ENCODE assay signal across 8 mouse cellular contexts in genomic region chr2:102745259-102745906, GRCm38 (mm10).
DNase-seq lines count a peak whose midpoint lies in the region; ATAC-seq lines count a peak whose summit lies in the region.

No protein-coding gene starts in this region.

- H3K4me2 ChIP-seq in liver, embryonic 11.5 days, result 0 out of 2 replicates have a peak overlapping the region, but pooled peaks have one; percentile 3
- H3K4me2 ChIP-seq in midbrain, embryonic 16.5 days (ENCODE audit: low read length), result peak overlapping the region; percentile 32; the same call in 1 of the 2 replicates

- H3K4me3 ChIP-seq in forebrain, embryonic 10.5 days, result peak overlapping the region; percentile 36
- H3K4me3 ChIP-seq in hindbrain, embryonic 10.5 days, result peak overlapping the region; percentile 27
- H3K4me3 ChIP-seq in liver, embryonic 11.5 days (ENCODE audit: low read depth, low read length), result no peak overlapping the region
- no peak overlapping the region for H3K4me3 ChIP-seq in midbrain, embryonic 16.5 days (ENCODE audit: low read depth, low read length)

- peak; percentile 12 for DNase-seq in adrenal gland, adult 8-10 months
- DNase-seq in adrenal gland, postnatal 4 days (ENCODE audit: low spot score in 2 of 2), result no peak
- DNase-seq in T-cell, adult 2 months (ENCODE audit: low spot score), result peak; percentile 10
- peak; percentile 77 for DNase-seq in forebrain, embryonic 10.5 days (ENCODE audit: extremely low spot score, low spot score)
- peak; percentile 64 for DNase-seq in hindbrain, embryonic 10.5 days (ENCODE audit: low spot score)
- DNase-seq in liver, embryonic 11.5 days (ENCODE audit: low spot score), result peak; percentile 60
- peak; percentile 62 for DNase-seq in testis, postnatal 14 days (ENCODE audit: low spot score)

- H3K27me3 ChIP-seq in forebrain, embryonic 10.5 days (ENCODE audit: poor library complexity, severe bottlenecking), result no peaks in the 10 kb centered on the region; the same call in 1 of the 2 replicates
- H3K27me3 ChIP-seq in hindbrain, embryonic 10.5 days (ENCODE audit: insufficient read depth, poor library complexity, severe bottlenecking), result peaks cover 4% of the 10 kb centered on the region; the same call in 1 of the 2 replicates
- H3K27me3 ChIP-seq in liver, embryonic 11.5 days (replicated peaks; ENCODE audit: control insufficient read depth, insufficient read depth, low read length), result no peaks in the 10 kb centered on the region
- no peaks in the 10 kb centered on the region for H3K27me3 ChIP-seq in midbrain, embryonic 16.5 days (ENCODE audit: control insufficient read depth, insufficient read depth, low read depth, low read length)

- H3K9ac ChIP-seq in liver, embryonic 11.5 days (ENCODE audit: low read depth, low read length), result no peak overlapping the region
- no peak overlapping the region for H3K9ac ChIP-seq in midbrain, embryonic 16.5 days (ENCODE audit: low read depth, low read length)

- peak overlapping the region; percentile 84 for H3K27ac ChIP-seq in forebrain, embryonic 10.5 days
- peak overlapping the region; percentile 70 for H3K27ac ChIP-seq in hindbrain, embryonic 10.5 days
- H3K27ac ChIP-seq in liver, embryonic 11.5 days (ENCODE audit: low read depth, low read length), result peak overlapping the region; percentile 26; the same call in 1 of the 2 replicates
- peak overlapping the region; percentile 75 for H3K27ac ChIP-seq in midbrain, embryonic 16.5 days (ENCODE audit: low read length)

- no peaks in the 10 kb centered on the region for H3K36me3 ChIP-seq in forebrain, embryonic 10.5 days (replicated peaks)
- no peaks in the 10 kb centered on the region for H3K36me3 ChIP-seq in hindbrain, embryonic 10.5 days
- no peaks in the 10 kb centered on the region for H3K36me3 ChIP-seq in liver, embryonic 11.5 days (ENCODE audit: control insufficient read depth, insufficient read depth, low read length)
- H3K36me3 ChIP-seq in midbrain, embryonic 16.5 days (ENCODE audit: control insufficient read depth, insufficient read depth, low read length), result peaks cover 6% of the 10 kb centered on the region

- peak; percentile 96 for ATAC-seq in liver, embryonic 11.5 days (replicated peaks; ENCODE audit: low FRiP score)
- ATAC-seq in midbrain, embryonic 16.5 days, result peak; percentile 95

- 7% methylated on average over 7 of the region's 7 CpGs for WGBS in forebrain, embryonic 10.5 days
- 10% methylated on average over 7 of the region's 7 CpGs for WGBS in hindbrain, embryonic 10.5 days
- 13% methylated on average over 7 of the region's 7 CpGs for WGBS in liver, embryonic 11.5 days
- 5% methylated on average over 7 of the region's 7 CpGs for WGBS in midbrain, embryonic 16.5 days

- peaks cover 22% of the 10 kb centered on the region for H3K4me1 ChIP-seq in forebrain, embryonic 10.5 days
- H3K4me1 ChIP-seq in hindbrain, embryonic 10.5 days (replicated peaks), result peaks cover 20% of the 10 kb centered on the region
- H3K4me1 ChIP-seq in liver, embryonic 11.5 days (replicated peaks; ENCODE audit: control insufficient read depth, insufficient read depth, low read length), result peaks cover 17% of the 10 kb centered on the region; the same call in 1 of the 2 replicates
- H3K4me1 ChIP-seq in midbrain, embryonic 16.5 days (ENCODE audit: control insufficient read depth, insufficient read depth, low read length), result peaks cover 20% of the 10 kb centered on the region

- H3K9me3 ChIP-seq in forebrain, embryonic 10.5 days, result no peaks in the 10 kb centered on the region
- no peaks in the 10 kb centered on the region for H3K9me3 ChIP-seq in hindbrain, embryonic 10.5 days
- H3K9me3 ChIP-seq in liver, embryonic 11.5 days (ENCODE audit: control insufficient read depth, low read length), result no peaks in the 10 kb centered on the region
- no peaks in the 10 kb centered on the region for H3K9me3 ChIP-seq in midbrain, embryonic 16.5 days (replicated peaks; ENCODE audit: control insufficient read depth, low read length, poor library complexity, severe bottlenecking)

Comparison
In these comparisons a context has a peak if more than half of its experiments do, and no peak if none do; other contexts are left out.
1. DNase-seq: peak in adrenal gland, adult 8-10 months (single experiment), T-cell, adult 2 months (single experiment), forebrain, embryonic 10.5 days (single experiment), hindbrain, embryonic 10.5 days (single experiment), liver, embryonic 11.5 days (single experiment) and testis, postnatal 14 days (single experiment); none in adrenal gland, postnatal 4 days (0 of 2).
2. H3K27ac ChIP-seq: peak in every context shown above with its lines; median percentile 84 in forebrain, embryonic 10.5 days; 75 in midbrain, embryonic 16.5 days; 70 in hindbrain, embryonic 10.5 days; 26 in liver, embryonic 11.5 days.
3. H3K4me3 ChIP-seq: peak in forebrain, embryonic 10.5 days (single experiment) and hindbrain, embryonic 10.5 days (single experiment); none in liver, embryonic 11.5 days (single experiment) and midbrain, embryonic 16.5 days (single experiment).